Comparison of ENCODE assay signal across 12 mouse cellular contexts in the genomic region with DNA sequence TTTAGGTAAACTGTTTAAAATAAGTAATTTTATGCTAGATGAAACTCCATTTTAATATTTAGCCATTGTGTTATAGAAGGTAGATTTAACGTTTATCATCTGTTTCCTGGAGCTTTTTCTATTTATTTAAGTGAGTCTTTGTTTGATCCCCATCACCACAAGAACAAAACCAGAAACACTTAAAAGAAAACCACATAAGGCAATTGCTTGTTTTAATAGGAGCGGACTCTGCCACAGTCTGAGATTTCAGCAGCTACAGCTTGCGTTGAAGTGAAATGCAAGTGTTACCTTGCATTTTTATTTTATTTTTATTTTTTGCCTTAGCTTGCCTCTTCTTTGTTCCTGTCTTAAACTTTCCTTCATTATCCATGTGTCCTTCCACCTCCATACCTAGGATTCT. TPM values are rescaled to one million over a fixed set of nuclear protein-coding genes. Genes with fewer than 3 reads are reported as not detected.
DNase-seq lines count a peak whose midpoint lies in the region; ATAC-seq and TF ChIP-seq lines count a peak whose summit lies in the region.
"Had no signal": no experiment of that assay in that cellular context is flagged by ENCODE, and none has a peak within 500 bp of the region (broad histone marks: within the 10 kb centered on the region; RNA-seq: fewer than 3 reads in every experiment).

No protein-coding gene starts in this region.

- no peaks in the 10 kb centered on the region; the same call in 1 of the 2 replicates for H3K4me1 ChIP-seq in embryonic fibroblast, embryonic 13.5 days (ENCODE audit: control insufficient read depth, insufficient read depth, low read length)
- H3K4me1 ChIP-seq in hindbrain, embryonic 14.5 days (replicated peaks; ENCODE audit: control insufficient read depth, insufficient read depth, low read length), result peaks cover 44% of the 10 kb centered on the region
- peaks cover 19% of the 10 kb centered on the region for H3K4me1 ChIP-seq in neural tube, embryonic 14.5 days (ENCODE audit: control insufficient read depth, insufficient read depth, low read length)

- H3K9me3 ChIP-seq in hindbrain, embryonic 14.5 days (ENCODE audit: control insufficient read depth, low read length), result no peaks in the 10 kb centered on the region
- no peaks in the 10 kb centered on the region for H3K9me3 ChIP-seq in neural tube, embryonic 14.5 days (ENCODE audit: control insufficient read depth, low read length)

- ATAC-seq in hindbrain, embryonic 14.5 days (ENCODE audit: low FRiP score), result no peak
- no peak for ATAC-seq in neural tube, embryonic 14.5 days (ENCODE audit: low read depth)
- no peak for ATAC-seq in megakaryocyte, adult 5-6 weeks (ENCODE audit: poor library complexity, severe bottlenecking)

- H3K9ac ChIP-seq in hindbrain, embryonic 14.5 days, result no peak overlapping the region
- no peak overlapping the region for H3K9ac ChIP-seq in neural tube, embryonic 14.5 days (replicated peaks; ENCODE audit: low read depth, low read length)

- no peak for TF ChIP-seq CTCF in layer of hippocampus, adult 2 months (conservative IDR thresholded peaks at IDR 0.05)
- no peak for TF ChIP-seq CTCF in embryonic fibroblast, embryonic 13.5 days (IDR thresholded peaks at IDR 0.05; ENCODE audit: borderline replicate concordance, insufficient read depth, low read length)

- no peak for TF ChIP-seq POLR2A in embryonic fibroblast, embryonic 13.5 days (IDR thresholded peaks at IDR 0.05; ENCODE audit: low read depth, low read length)

- no peak for DNase-seq in layer of hippocampus, adult 2 months (ENCODE audit: low spot score in 2 of 2)
- DNase-seq in layer of hippocampus, adult 11-12 months (ENCODE audit: low spot score), result no peak
- DNase-seq in hindbrain, embryonic 14.5 days (ENCODE audit: low spot score), result no peak
- DNase-seq in natural killer cell, adult 2 months (ENCODE audit: low spot score in 2 of 2), result no peak
- DNase-seq in adrenal gland, adult 8-10 months, result no peak
- DNase-seq: cerebellum, postnatal 10 days; heart, postnatal 14 days; retina, postnatal 1 day had no signal

- 83% methylated on average over 3 of the region's 3 CpGs for WGBS in hindbrain, embryonic 14.5 days
- WGBS in neural tube, embryonic 14.5 days, result 87% methylated on average over 3 of the region's 3 CpGs

- H3K27me3 ChIP-seq in hindbrain, embryonic 14.5 days (ENCODE audit: control insufficient read depth, insufficient read depth, low read length), result no peaks in the 10 kb centered on the region
- H3K27me3 ChIP-seq in neural tube, embryonic 14.5 days (ENCODE audit: control insufficient read depth, insufficient read depth, low read length), result no peaks in the 10 kb centered on the region

- no peak overlapping the region for H3K4me3 ChIP-seq in layer of hippocampus, adult 2 months
- H3K4me3 ChIP-seq in embryonic fibroblast, embryonic 13.5 days (ENCODE audit: insufficient read depth, low read length), result no peak overlapping the region
- no peak overlapping the region for H3K4me3 ChIP-seq in hindbrain, embryonic 14.5 days (replicated peaks; ENCODE audit: low read length)
- no peak overlapping the region for H3K4me3 ChIP-seq in neural tube, embryonic 14.5 days (ENCODE audit: low read depth, low read length)

- no peaks in the 10 kb centered on the region for H3K36me3 ChIP-seq in hindbrain, embryonic 14.5 days (replicated peaks; ENCODE audit: control insufficient read depth, insufficient read depth)
- H3K36me3 ChIP-seq in neural tube, embryonic 14.5 days (ENCODE audit: control insufficient read depth, insufficient read depth, low read length), result no peaks in the 10 kb centered on the region

- no peak overlapping the region for H3K4me2 ChIP-seq in hindbrain, embryonic 14.5 days (replicated peaks)
- no peak overlapping the region for H3K4me2 ChIP-seq in neural tube, embryonic 14.5 days (ENCODE audit: low read depth, low read length)

- peak overlapping the region; percentile 89 for H3K27ac ChIP-seq in layer of hippocampus, adult 2 months
- H3K27ac ChIP-seq in embryonic fibroblast, embryonic 13.5 days (ENCODE audit: insufficient read depth, low read length), result peak overlapping the region; percentile 50; the same call in 1 of the 2 replicates
- H3K27ac ChIP-seq in hindbrain, embryonic 14.5 days, result peak overlapping the region; percentile 75
- H3K27ac ChIP-seq in neural tube, embryonic 14.5 days (ENCODE audit: low read depth, low read length), result peak overlapping the region; percentile 65; the same call in 1 of the 2 replicates
- H3K27ac ChIP-seq: kidney, postnatal 0 days had no signal

RNA-seq across cellular contexts. Expression of a gene that starts 43.6 kb away (rescaled TPM):
- 100 to 1,000 TPM; 103 to 116 TPM for total RNA-seq in layer of hippocampus, adult 2 months (2021)
- 68.6 and 75.8 TPM in 2 replicates for polyA plus RNA-seq in embryonic fibroblast, embryonic 13.5 days (2011; ENCODE audit: insufficient read length, low read depth, missing spikeins)
- 42.8 and 49.7 TPM in 2 replicates for polyA plus RNA-seq in hindbrain, embryonic 14.5 days (2014; fragmentation: Nextera tagmentation; extraction: Ambion mirVana)
- 49.2 and 59.5 TPM in 2 replicates for polyA plus RNA-seq in neural tube, embryonic 14.5 days (2014; fragmentation: Nextera tagmentation; extraction: Ambion mirVana)
- 101 and 129 TPM in 2 replicates for total RNA-seq in megakaryocyte, adult 5-6 weeks (2015)
- 80.1 and 84.8 TPM in 2 replicates for total RNA-seq in megakaryocyte, adult 5-6 weeks (2017)
- 100 to 1,000 TPM in 2 of 4 experiments, 10 to 100 TPM in 2; 79.2 to 127 (median 99.1) TPM for total RNA-seq in adrenal gland, adult 8-10 months (2022)
